Mouse (Mus musculus): ENCODE data around the gene Trim7. TPM values are rescaled to one million over a fixed set of nuclear protein-coding genes. Genes with fewer than 3 reads are reported as not detected.

Trim7 gene
- polyA plus RNA-seq, 1 experiment: 13.0 TPM

Other genes with a start within 250 kb of the Trim7 start
- gene Rack1, start 25.8 kb upstream of the Trim7 start, polyA plus RNA-seq (2012; rRNA removed): 3,906 and 3,990 TPM in 2 replicates
- gene Trim41, start 8.8 kb upstream of the Trim7 start, polyA plus RNA-seq (2012; rRNA removed): 41.7 and 41.9 TPM in 2 replicates
- 8.1 and 20.2 TPM in 2 replicates for gene Gm12184, start 515 bp downstream of the Trim7 start, polyA plus RNA-seq (2012; rRNA removed)
- 17.7 and 20.0 TPM in 2 replicates for gene Irgm1, start 45.5 kb downstream of the Trim7 start, polyA plus RNA-seq (2012; rRNA removed)
- 0.34 and 0.47 TPM in 2 replicates for gene Gm5431, start 76.1 kb downstream of the Trim7 start, polyA plus RNA-seq (2012; rRNA removed)
- gene Psme2b, start 120.0 kb downstream of the Trim7 start, polyA plus RNA-seq (2012; rRNA removed): 11.4 and 11.5 TPM in 2 replicates
- 0.46 and 0.75 TPM in 2 replicates for gene Olfr56, start 152.7 kb downstream of the Trim7 start, polyA plus RNA-seq (2012; rRNA removed)
- gene 9930111J21Rik1, start 153.3 kb downstream of the Trim7 start, polyA plus RNA-seq (2012; rRNA removed): 6.8 and 8.0 TPM in 2 replicates
- gene Gm12185, start 166.1 kb downstream of the Trim7 start, polyA plus RNA-seq (2012; rRNA removed): 0.31 and 0.73 TPM in 2 replicates
- gene Tgtp1, start 168.0 kb downstream of the Trim7 start, polyA plus RNA-seq (2012; rRNA removed): 8.2 and 10.6 TPM in 2 replicates
- 4.0 and 4.1 TPM in 2 replicates for gene 9930111J21Rik2, start 225.1 kb downstream of the Trim7 start, polyA plus RNA-seq (2012; rRNA removed)
- gene Tgtp2, start 238.1 kb downstream of the Trim7 start, polyA plus RNA-seq (2012; rRNA removed): 26.0 and 29.1 TPM in 2 replicates

Measured in thymus, adult 2 months (tissue).